Mouse (Mus musculus) hindbrain, postnatal 0 days (tissue): Measurements from ENCODE around the gene Vtcn1. TPM values are rescaled to one million over a fixed set of nuclear protein-coding genes. Genes with fewer than 3 reads are reported as not detected.
A peak's percentile ranks its signal among the peaks of the same experiment; 100 is the strongest.

Experiments used
- ATAC-seq: fragments of 200-750 bp; cut with Nextera tagmentation; 2 replicates; pipeline ENCODE4 v1.8.0; 2017; ENCODE audit warnings: mild to moderate bottlenecking, moderate TSS enrichment, moderate library complexity
- DNase-seq: peaks from one replicate; pipeline ENCODE4 v3.0.0-alpha.2; 2015; ENCODE audit warnings: low spot score
- H3K27ac ChIP-seq: fragments of 300-500 bp; sonication (generic); 2 replicates; pipeline ENCODE4 v1.5.1; 2014; ENCODE audit warnings: mild to moderate bottlenecking
- H3K27me3 ChIP-seq: fragments of 300-500 bp; sonication (generic); 2 replicates; pipeline ENCODE4 v1.6.1; 2014; ENCODE audit warnings: low read length, mixed read lengths; ENCODE audit not compliant: insufficient read depth
- H3K36me3 ChIP-seq: fragments of 300-500 bp; sonication (generic); 2 replicates; pipeline ENCODE4 v1.6.1; 2014; ENCODE audit warnings: low read length, mixed read lengths; ENCODE audit not compliant: insufficient read depth
- H3K4me1 ChIP-seq: fragments of 300-500 bp; sonication (generic); 2 replicates; pipeline ENCODE4 v1.6.1; 2014; ENCODE audit warnings: antibody characterized with exemption, low read length, mixed read lengths; ENCODE audit not compliant: insufficient read depth
- H3K4me2 ChIP-seq: fragments of 300-500 bp; sonication (generic); 2 replicates; pipeline ENCODE4 v1.6.1; 2014; ENCODE audit warnings: low read depth, mild to moderate bottlenecking, low read length, moderate library complexity, mixed read lengths
- H3K4me3 ChIP-seq: fragments of 300-500 bp; sonication (generic); 2 replicates; pipeline ENCODE4 v1.5.1; 2014; ENCODE audit warnings: low read length
- H3K9ac ChIP-seq: fragments of 300-500 bp; sonication (generic); replicated peaks from 2 replicates; pipeline ENCODE4 v1.6.1; 2014; ENCODE audit warnings: mild to moderate bottlenecking, low read length, moderate library complexity, mixed read lengths
- H3K9me3 ChIP-seq: fragments of 300-500 bp; sonication (generic); 2 replicates; pipeline ENCODE4 v1.6.1; 2016; ENCODE audit warnings: low read length, mixed read lengths
- CTCF ChIP-seq: IDR thresholded peaks from 2 replicates; pipeline ENCODE4 v1.5.1; 2016; ENCODE audit warnings: antibody characterized with exemption, control low read depth, low read depth
- WGBS: fragments of 180-500 bp; shearing (Covaris S2); extraction: QIAGEN DNeasy Blood & Tissue Kit; methylation state at CpG from one replicate; pipeline ENCODE4 v1.1.7; 2014; 5-methylcytosine and 5-hydroxymethylcytosine counted together
- polyA plus RNA-seq: library from polyadenylated mRNA; unstranded; fragments of >200 nt; fragmentation: Nextera tagmentation; extraction: Ambion mirVana; gene quantifications from 2 replicates; pipeline ENCODE4 v1.2.1, GENCODE M21; 2015
- total RNA-seq: library from RNA; depleted of rRNA; stranded (reverse); fragments of >200 nt; gene quantifications from 2 replicates; pipeline ENCODE4 v1.2.3, GENCODE M21; 2014

Vtcn1 gene
- total and polyA plus RNA-seq, 2 experiments from 2014 or later = 0.05 TPM; not detected in 1

DNA sequence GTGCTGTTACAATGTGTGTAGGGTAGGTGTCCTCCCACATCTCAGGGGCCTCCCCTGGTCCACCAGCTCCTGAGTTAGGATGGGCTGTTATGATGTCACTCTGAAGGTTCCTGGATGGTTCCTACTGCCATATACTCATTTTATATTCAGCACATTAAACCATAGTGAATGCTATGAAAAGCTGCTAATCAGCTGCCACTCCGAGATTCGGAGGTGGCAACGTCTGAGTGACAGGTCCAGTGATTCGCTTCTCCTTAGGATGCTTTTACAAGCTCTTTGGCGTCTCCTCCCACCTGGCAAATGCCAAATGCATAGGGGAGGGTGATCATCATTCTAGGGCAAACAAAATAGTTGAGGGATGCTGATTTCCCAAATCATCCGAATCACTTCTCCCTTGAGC lies 70.2 kb downstream of the Vtcn1 start:
- 59% methylated on average over 6 of the region's 6 CpGs for WGBS
- ATAC-seq (no peak), DNase-seq (no peak)
- Histone ChIP-seq H3K4me2 (no peak overlapping the region), H3K27me3 (no peaks in the 10 kb centered on the region), H3K9ac (no peak overlapping the region), H3K9me3 (no peaks in the 10 kb centered on the region), H3K36me3 (no peaks in the 10 kb centered on the region), H3K4me3 (no peak overlapping the region), H3K4me1 (no peaks in the 10 kb centered on the region), H3K27ac (no peak overlapping the region)
- no peak for TF ChIP-seq CTCF

DNA sequence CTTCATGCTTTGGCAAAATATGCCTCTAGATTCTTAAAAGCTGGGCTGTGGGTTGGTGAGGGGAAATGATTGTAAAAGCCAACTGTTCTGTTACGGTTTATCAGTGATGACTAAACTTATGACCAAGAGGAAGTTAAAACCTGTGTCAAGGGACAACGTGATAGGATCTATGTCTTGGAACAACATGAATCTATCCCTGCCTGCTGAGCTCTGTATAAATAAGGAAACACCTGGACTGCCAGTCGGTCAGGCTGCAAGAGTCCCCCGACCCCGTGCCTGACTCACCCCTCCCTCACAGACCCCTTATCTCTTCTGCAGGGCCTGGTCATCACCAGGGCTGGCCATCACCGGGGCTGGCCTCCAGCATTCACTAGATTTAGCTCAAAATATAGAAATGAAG lies 80.9 kb downstream of the Vtcn1 start:
- Histone ChIP-seq H3K27me3 (no peaks in the 10 kb centered on the region), H3K4me1 (0 out of 2 replicates have a peak, but pooled peaks cover 2% of the 10 kb centered on the region), H3K9ac (no peak overlapping the region), H3K4me2 (no peak overlapping the region), H3K9me3 (no peaks in the 10 kb centered on the region), H3K27ac (no peak overlapping the region), H3K36me3 (no peaks in the 10 kb centered on the region), H3K4me3 (no peak overlapping the region)
- ATAC-seq (no peak), DNase-seq (no peak)
- WGBS = 87% methylated on average over 6 of the region's 6 CpGs
- TF ChIP-seq CTCF = no peak

DNA sequence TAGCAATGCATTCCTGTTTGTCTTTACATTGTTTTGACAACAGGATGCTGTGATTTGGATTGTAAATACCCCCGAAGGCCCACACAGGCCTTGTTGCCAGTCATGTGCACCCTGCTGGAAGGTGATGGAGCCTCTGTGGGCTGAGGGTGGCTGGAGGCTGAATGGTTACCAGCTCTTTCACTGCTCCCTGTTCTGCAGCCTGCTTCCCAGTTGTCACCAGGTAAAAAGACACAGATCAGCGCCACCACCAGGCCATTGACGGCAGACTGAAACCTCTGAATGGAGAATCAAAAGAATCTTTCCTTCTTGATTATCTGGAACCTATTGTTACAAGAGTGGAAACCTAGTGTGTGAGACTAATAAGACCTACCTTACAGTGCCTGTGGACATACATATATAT lies 81.7 kb downstream of the Vtcn1 start:
- TF ChIP-seq CTCF = peak; percentile 54
- ATAC-seq = peak; percentile 41; the same call in 1 of the 2 replicates

DNA sequence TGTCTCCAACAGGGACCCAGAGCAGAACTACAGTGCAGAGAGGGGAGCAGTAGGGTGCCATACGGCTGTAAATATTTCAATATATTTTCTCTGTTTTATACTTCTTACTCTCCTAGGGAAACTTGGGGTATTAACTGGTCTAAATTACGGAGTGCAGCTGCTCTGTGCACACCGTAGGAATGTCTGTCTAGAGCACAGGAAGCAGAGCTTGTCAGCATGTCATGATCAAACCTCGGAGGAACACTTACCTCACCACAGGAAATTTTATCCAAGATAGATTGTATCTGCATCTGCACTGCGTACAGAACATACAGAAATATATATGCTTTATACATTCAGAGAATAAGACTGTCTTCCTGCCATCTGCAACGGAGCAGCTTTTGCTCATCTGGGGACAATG lies 83.3 kb downstream of the Vtcn1 start:
- no peak for TF ChIP-seq CTCF
- Histone ChIP-seq H3K4me2 (no peak overlapping the region), H3K27me3 (no peaks in the 10 kb centered on the region), H3K4me1 (0 out of 2 replicates have a peak, but pooled peaks cover 2% of the 10 kb centered on the region), H3K9ac (no peak overlapping the region), H3K9me3 (no peaks in the 10 kb centered on the region), H3K4me3 (no peak overlapping the region), H3K36me3 (no peaks in the 10 kb centered on the region), H3K27ac (no peak overlapping the region)
- ATAC-seq = 0 out of 2 replicates have a peak, but pooled peaks have one; percentile 32
- DNase-seq = no peak
- 60% methylated on average over 6 of the region's 6 CpGs for WGBS

More for the DNA sequence above, 81.7 kb downstream of the Vtcn1 start:
- peak; percentile 35 for DNase-seq
- H3K27me3 ChIP-seq = no peaks in the 10 kb centered on the region
- H3K4me3 ChIP-seq = no peak overlapping the region
- H3K9me3 ChIP-seq = no peaks in the 10 kb centered on the region
- 37% methylated on average over 3 of the region's 3 CpGs for WGBS
- 0 out of 2 replicates have a peak, but pooled peaks cover 2% of the 10 kb centered on the region for H3K4me1 ChIP-seq
- no peak overlapping the region for H3K9ac ChIP-seq
- H3K27ac ChIP-seq = no peak overlapping the region
- H3K4me2 ChIP-seq = no peak overlapping the region
- no peaks in the 10 kb centered on the region for H3K36me3 ChIP-seq

DNA sequence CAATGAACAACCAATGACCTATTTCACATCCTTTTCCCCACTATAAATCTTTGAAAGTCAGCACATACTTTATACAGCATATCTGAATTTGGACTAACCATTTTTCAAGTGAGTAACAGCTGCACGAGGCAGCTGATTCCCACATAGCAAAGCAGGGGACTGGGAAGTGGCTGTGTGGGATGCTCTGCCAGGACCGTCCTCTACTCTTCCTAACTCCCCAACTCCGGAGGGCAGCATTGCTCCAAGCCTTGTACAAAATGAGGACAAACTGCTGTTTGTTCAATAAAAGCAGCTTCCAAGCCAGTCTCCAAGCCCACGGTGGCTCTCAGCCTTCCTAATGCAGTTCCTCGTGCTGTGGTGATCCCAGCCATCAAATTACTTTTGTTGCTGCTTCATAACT lies 85.4 kb downstream of the Vtcn1 start:
- WGBS = 51% methylated on average over 5 of the region's 5 CpGs
- H3K9ac ChIP-seq = no peak overlapping the region
- no peaks in the 10 kb centered on the region for H3K9me3 ChIP-seq
- 0 out of 2 replicates have a peak, but pooled peaks cover 2% of the 10 kb centered on the region for H3K4me1 ChIP-seq
- no peak for DNase-seq
- no peak for TF ChIP-seq CTCF
- no peak overlapping the region for H3K4me2 ChIP-seq
- no peak overlapping the region for H3K4me3 ChIP-seq
- ATAC-seq = no peak
- no peak overlapping the region for H3K27ac ChIP-seq
- H3K36me3 ChIP-seq = no peaks in the 10 kb centered on the region
- H3K27me3 ChIP-seq = no peaks in the 10 kb centered on the region

DNA sequence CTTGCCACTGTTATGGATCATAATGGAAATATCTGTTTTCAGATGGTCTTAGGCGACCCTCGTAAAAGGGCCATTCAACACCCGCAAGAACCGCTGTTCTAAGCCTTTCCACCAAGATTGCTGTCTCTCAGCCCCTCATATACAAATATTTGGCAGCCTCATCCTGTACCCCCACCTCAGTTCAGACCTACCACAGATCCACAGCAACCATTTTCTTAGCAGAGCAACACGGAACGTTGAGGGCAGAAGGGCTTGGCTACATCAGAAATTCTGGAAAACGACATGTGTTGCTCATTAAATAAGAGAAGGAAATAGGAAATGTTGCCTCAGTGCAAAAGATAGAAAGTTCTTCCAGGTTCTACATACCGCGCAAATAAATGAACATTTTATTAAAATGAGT lies 85.8 kb downstream of the Vtcn1 start:
- ATAC-seq = no peak
- no peaks in the 10 kb centered on the region for H3K36me3 ChIP-seq
- 82% methylated on average over 9 of the region's 9 CpGs for WGBS

DNA sequence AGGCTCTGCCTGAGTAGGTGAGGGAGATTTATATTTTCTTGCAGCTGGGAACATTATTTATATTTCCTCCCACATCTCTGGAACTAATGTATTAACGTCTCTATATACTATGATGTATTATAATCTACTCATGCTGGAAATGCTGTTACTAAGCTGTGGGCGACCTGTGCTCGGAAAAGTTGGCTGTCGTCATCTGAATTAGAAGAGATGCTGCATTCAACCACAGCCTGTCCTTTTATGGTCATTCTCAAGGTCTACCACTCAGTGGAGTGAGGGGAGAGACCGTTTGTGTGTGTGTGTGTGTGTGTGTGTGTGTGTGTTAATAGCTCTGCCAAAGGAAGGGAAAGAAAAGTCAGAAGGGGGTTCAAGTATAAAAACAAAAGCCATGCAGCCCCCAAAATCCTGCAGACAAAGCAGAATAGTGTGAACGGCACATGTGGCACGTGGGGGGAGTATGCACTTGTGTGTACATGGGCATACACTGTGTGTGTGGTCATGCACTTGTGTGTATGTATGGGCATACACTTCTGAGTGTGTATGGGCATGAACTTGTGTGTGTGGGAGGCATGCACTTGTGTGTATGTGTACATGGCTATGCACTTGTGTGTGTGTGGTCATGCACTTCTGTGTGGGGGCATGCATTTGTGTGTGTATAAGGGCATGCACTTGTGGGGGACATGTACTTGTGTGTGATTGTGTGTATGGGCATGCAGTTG lies 86.4 kb downstream of the Vtcn1 start:
- ATAC-seq (0 out of 2 replicates have a peak, but pooled peaks have one; percentile 41), DNase-seq (no peak)
- no peak overlapping the region for H3K4me3 ChIP-seq
- H3K4me2 ChIP-seq = no peak overlapping the region
- H3K4me1 ChIP-seq = 0 out of 2 replicates have a peak, but pooled peaks cover 2% of the 10 kb centered on the region
- H3K9ac ChIP-seq = no peak overlapping the region
- H3K27ac ChIP-seq = no peak overlapping the region
- no peaks in the 10 kb centered on the region for H3K27me3 ChIP-seq
- WGBS = 72% methylated on average over 7 of the region's 7 CpGs
- no peaks in the 10 kb centered on the region for H3K36me3 ChIP-seq
- no peak for TF ChIP-seq CTCF
- no peaks in the 10 kb centered on the region for H3K9me3 ChIP-seq

More for the DNA sequence above, 85.8 kb downstream of the Vtcn1 start:
- no peak overlapping the region for H3K9ac ChIP-seq
- no peak overlapping the region for H3K4me3 ChIP-seq
- H3K27me3 ChIP-seq = no peaks in the 10 kb centered on the region
- DNase-seq = no peak
- no peak overlapping the region for H3K4me2 ChIP-seq
- no peak for TF ChIP-seq CTCF
- no peak overlapping the region for H3K27ac ChIP-seq
- no peaks in the 10 kb centered on the region for H3K9me3 ChIP-seq
- H3K4me1 ChIP-seq = 0 out of 2 replicates have a peak, but pooled peaks cover 2% of the 10 kb centered on the region
